Mouse (Mus musculus): ENCODE results near the gene Syne2. TPM values are rescaled to one million over a fixed set of nuclear protein-coding genes. Genes with fewer than 3 reads are reported as not detected.
A peak's percentile ranks its signal among the peaks of the same experiment; 100 is the strongest.

The Syne2 gene
- polyA plus RNA-seq, 1 experiment from 2014 or later = 137 TPM

- Histone ChIP-seq H3K9ac (peak overlapping the region; percentile 96), H3K4me3 (peak overlapping the region; percentile 91), H3K36me3 (ENCODE audit: poor library complexity, severe bottlenecking) (no peaks in the 10 kb centered on the region), H3K9me3 (replicated peaks) (no peaks in the 10 kb centered on the region), H3K4me1 (peaks cover 39% of the 10 kb centered on the region), H3K27ac (no peak overlapping the region), H3K4me2 (peak overlapping the region; percentile 69), H3K27me3 (no peaks in the 10 kb centered on the region)
- 10% methylated on average over 25 of the region's 25 CpGs for WGBS
- peak; percentile 6 for ATAC-seq
These were observed 715 bp upstream of the Syne2 start for GRCm38 (mm10) chr12:75816981-75817856.

DNA sequence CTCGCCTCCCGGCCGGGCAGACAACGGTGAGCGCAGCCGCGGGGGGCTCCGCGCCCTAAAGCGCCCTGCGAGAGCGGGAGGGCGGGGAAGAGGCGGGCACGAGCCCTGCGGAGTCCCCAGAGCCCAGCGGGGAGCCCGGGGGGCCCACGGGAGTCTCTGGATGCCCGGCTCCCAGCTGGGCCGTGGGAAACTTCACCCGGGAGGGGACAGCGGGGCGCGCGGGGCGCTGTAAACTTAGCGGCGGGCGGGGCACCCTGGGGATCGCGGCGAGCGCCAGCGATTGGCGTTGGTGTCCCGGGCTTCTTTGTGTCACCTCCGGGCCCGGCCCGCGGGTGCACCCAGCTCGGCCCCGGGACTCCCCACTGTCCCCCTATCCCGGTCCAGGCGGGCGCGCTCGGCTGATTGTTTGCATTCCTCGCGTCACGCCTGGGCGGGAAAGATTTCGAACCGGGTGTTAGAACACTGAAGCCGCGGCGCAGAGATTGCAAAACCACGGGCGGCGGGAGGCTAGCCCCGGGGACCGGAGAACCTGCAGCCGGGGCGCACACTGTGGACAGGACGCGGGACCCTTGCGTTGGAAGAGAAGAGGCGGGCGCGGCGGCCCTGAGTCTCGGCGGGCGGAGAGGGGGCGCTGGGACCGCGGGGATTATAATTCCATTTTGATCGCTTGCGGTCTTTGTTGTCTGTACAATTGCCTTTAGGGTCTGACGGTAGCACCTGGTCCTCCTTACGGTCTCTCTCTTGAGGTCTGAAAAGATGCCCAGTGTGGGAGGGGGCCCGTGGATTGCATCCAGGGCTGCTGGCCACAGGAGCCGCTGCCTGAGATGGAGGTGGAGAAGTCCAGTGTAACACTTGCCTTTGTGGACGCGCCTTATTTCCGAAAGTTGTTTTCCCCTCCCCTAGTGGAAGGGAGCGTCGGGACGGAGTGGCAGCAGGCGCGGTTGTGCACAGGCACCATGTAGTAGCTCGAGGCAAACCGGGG is 810 bp downstream of the Syne2 start:
- Histone ChIP-seq H3K27me3 (no peaks in the 10 kb centered on the region), H3K9ac (peak overlapping the region; percentile 96), H3K4me1 (peaks cover 41% of the 10 kb centered on the region), H3K4me2 (peak overlapping the region; percentile 69), H3K9me3 (replicated peaks) (no peaks in the 10 kb centered on the region), H3K4me3 (peak overlapping the region; percentile 91), H3K27ac (peak overlapping the region; percentile 86), H3K36me3 (ENCODE audit: poor library complexity, severe bottlenecking) (no peaks in the 10 kb centered on the region; the same call in 1 of the 2 replicates)
- under 1% methylated on average over 80 of the region's 93 CpGs for WGBS
- ATAC-seq = peak; percentile 82

GRCm38 (mm10) chr12:75819481-75819880 is 1.5 kb downstream of the Syne2 start:
- Histone ChIP-seq H3K4me2 (peak overlapping the region; percentile 69), H3K9ac (peak overlapping the region; percentile 96), H3K9me3 (replicated peaks) (no peaks in the 10 kb centered on the region), H3K4me3 (peak overlapping the region; percentile 91), H3K27me3 (no peaks in the 10 kb centered on the region), H3K36me3 (ENCODE audit: poor library complexity, severe bottlenecking) (no peaks in the 10 kb centered on the region; the same call in 1 of the 2 replicates), H3K4me1 (peaks cover 41% of the 10 kb centered on the region), H3K27ac (peak overlapping the region; percentile 86)
- ATAC-seq = no peak
- 5% methylated on average over 11 of the region's 11 CpGs for WGBS

- ATAC-seq = no peak
- H3K27ac ChIP-seq = no peak overlapping the region
- H3K27me3 ChIP-seq = no peaks in the 10 kb centered on the region
- no peaks in the 10 kb centered on the region for H3K9me3 ChIP-seq (replicated peaks)
- no peaks in the 10 kb centered on the region; the same call in 1 of the 2 replicates for H3K36me3 ChIP-seq (ENCODE audit: poor library complexity, severe bottlenecking)
- 69% methylated on average over 7 of the region's 7 CpGs for whole genome bisulfite sequencing
- H3K4me1 ChIP-seq = peaks cover 41% of the 10 kb centered on the region
- peak overlapping the region; percentile 69 for H3K4me2 ChIP-seq
- peak overlapping the region; percentile 96; the same call in 1 of the 2 replicates for H3K9ac ChIP-seq
- H3K4me3 ChIP-seq = peak overlapping the region; percentile 91
These were observed 2.3 kb downstream of the Syne2 start for GRCm38 (mm10) chr12:75820216-75820615.

GRCm38 (mm10) chr12:75822122-75822521 is 4.2 kb downstream of the Syne2 start:
- Histone ChIP-seq H3K9ac (no peak overlapping the region), H3K36me3 (ENCODE audit: poor library complexity, severe bottlenecking) (no peaks in the 10 kb centered on the region; the same call in 1 of the 2 replicates), H3K4me1 (peaks cover 44% of the 10 kb centered on the region), H3K4me2 (no peak overlapping the region), H3K9me3 (replicated peaks) (no peaks in the 10 kb centered on the region), H3K4me3 (no peak overlapping the region), H3K27ac (no peak overlapping the region), H3K27me3 (no peaks in the 10 kb centered on the region)
- ATAC-seq = no peak
- WGBS = 68% methylated on average over 6 of the region's 6 CpGs

GRCm38 (mm10) chr12:75823475-75823874 is 5.5 kb downstream of the Syne2 start:
- Histone ChIP-seq H3K4me1 (peaks cover 41% of the 10 kb centered on the region), H3K4me2 (no peak overlapping the region), H3K36me3 (ENCODE audit: poor library complexity, severe bottlenecking) (no peaks in the 10 kb centered on the region; the same call in 1 of the 2 replicates), H3K9me3 (replicated peaks) (no peaks in the 10 kb centered on the region), H3K9ac (no peak overlapping the region), H3K4me3 (no peak overlapping the region), H3K27me3 (no peaks in the 10 kb centered on the region), H3K27ac (no peak overlapping the region)
- ATAC-seq = no peak
- WGBS = 97% methylated on average over 6 of the region's 6 CpGs

DNA sequence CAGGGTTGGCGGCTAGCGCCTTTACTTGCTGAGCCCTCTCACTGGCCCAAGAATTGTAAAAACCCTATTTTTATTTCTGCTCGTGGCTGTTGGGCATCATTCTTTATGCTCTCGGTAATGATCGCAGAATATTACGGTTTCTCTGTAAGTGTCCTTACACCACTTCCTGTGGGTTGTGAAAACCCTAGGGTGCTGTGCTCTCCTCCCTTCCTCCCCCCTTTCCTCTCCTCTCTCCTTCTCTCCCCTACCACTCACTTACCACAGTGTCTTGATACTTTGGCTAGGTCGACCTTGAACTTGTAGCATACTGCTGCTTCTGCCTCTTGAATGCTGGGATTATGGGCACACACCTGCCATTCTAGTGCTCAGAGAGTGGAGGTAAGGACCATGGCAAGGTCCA is 7.5 kb downstream of the Syne2 start:
- Histone ChIP-seq H3K4me2 (no peak overlapping the region), H3K27ac (no peak overlapping the region), H3K9ac (no peak overlapping the region), H3K36me3 (ENCODE audit: poor library complexity, severe bottlenecking) (peaks cover 2% of the 10 kb centered on the region; the same call in 1 of the 2 replicates), H3K4me1 (peaks cover 30% of the 10 kb centered on the region), H3K9me3 (replicated peaks) (no peaks in the 10 kb centered on the region), H3K4me3 (no peak overlapping the region), H3K27me3 (no peaks in the 10 kb centered on the region)
- WGBS = 92% methylated on average over 7 of the region's 7 CpGs
- no peak for ATAC-seq

DNA sequence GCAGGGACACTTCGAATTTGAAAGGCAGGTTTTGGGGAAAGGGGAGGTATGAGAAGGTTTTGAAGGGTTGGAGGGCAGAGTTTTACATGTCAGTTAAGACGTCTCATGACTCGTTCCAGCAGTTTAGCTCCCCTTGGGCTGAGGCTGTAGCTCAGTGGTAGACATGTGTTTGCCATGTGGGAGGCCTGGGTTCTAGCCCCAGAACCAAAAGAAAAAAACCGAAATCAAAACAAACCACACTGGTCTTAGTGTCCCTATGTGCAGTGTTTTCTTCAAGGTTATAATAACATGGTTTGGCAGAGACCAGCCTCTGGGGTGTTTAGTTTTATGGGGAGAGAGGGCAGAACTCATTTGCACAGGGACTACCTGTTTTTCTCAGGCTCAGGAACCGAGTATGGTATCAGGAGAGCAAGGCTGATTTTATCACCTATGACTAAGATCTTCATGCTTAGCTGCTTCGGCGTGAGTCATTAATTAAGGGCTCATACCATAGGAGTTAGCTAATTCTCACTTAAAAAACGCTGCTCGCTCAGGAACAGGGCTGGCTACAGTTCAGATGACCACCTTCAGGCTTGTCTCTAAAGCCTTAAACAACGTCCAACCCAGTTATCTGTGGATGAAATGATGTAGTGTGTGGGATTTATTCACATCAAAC is 8.9 kb downstream of the Syne2 start:
- Histone ChIP-seq H3K9me3 (replicated peaks) (no peaks in the 10 kb centered on the region), H3K36me3 (ENCODE audit: poor library complexity, severe bottlenecking) (peaks cover 6% of the 10 kb centered on the region; the same call in 1 of the 2 replicates), H3K4me1 (peaks cover 17% of the 10 kb centered on the region), H3K9ac (no peak overlapping the region), H3K4me2 (no peak overlapping the region), H3K27ac (no peak overlapping the region), H3K4me3 (no peak overlapping the region), H3K27me3 (no peaks in the 10 kb centered on the region)
- 70% methylated on average over 10 of the region's 10 CpGs for WGBS
- no peak for ATAC-seq

GRCm38 (mm10) chr12:75827751-75828150 is 9.8 kb downstream of the Syne2 start:
- no peak overlapping the region for H3K27ac ChIP-seq
- WGBS = 87% methylated on average over 15 of the region's 15 CpGs
- no peak overlapping the region for H3K4me3 ChIP-seq
- H3K9me3 ChIP-seq (replicated peaks) = no peaks in the 10 kb centered on the region
- no peak overlapping the region for H3K9ac ChIP-seq
- peaks cover 12% of the 10 kb centered on the region for H3K4me1 ChIP-seq
- no peak for ATAC-seq
- peaks cover 6% of the 10 kb centered on the region; the same call in 1 of the 2 replicates for H3K36me3 ChIP-seq (ENCODE audit: poor library complexity, severe bottlenecking)
- no peak overlapping the region for H3K4me2 ChIP-seq
- H3K27me3 ChIP-seq = no peaks in the 10 kb centered on the region

DNA sequence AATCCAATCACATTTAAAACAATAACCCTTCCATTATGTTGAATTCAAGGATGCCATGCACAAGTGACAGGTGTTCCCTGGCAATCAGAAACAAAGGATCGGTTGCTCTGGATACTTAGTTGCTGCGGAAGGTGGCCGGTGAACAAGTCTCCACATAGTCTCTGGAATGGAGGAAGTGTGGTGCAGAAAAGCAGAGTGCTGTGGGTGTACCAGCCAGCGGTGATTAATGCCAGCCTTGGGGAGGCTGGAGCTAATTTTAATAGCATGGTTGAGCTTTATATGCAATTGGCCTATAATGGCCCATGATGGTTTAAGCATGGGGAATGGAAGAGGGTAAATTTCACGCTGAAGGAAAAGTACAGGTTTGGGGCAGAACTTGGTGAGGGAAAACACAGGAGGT is 11.7 kb downstream of the Syne2 start:
- WGBS = 84% methylated on average over 5 of the region's 5 CpGs
- ATAC-seq = no peak
- H3K27ac ChIP-seq = no peak overlapping the region
- no peaks in the 10 kb centered on the region for H3K27me3 ChIP-seq
- peaks cover 24% of the 10 kb centered on the region for H3K4me1 ChIP-seq
- H3K9me3 ChIP-seq (replicated peaks) = no peaks in the 10 kb centered on the region
- H3K4me3 ChIP-seq = no peak overlapping the region
- H3K36me3 ChIP-seq (ENCODE audit: poor library complexity, severe bottlenecking) = peaks cover 6% of the 10 kb centered on the region; the same call in 1 of the 2 replicates
- no peak overlapping the region for H3K4me2 ChIP-seq
- no peak overlapping the region for H3K9ac ChIP-seq

- WGBS = 84% methylated on average over 12 of the region's 12 CpGs
- Histone ChIP-seq H3K4me2 (no peak overlapping the region), H3K27me3 (no peaks in the 10 kb centered on the region), H3K9ac (no peak overlapping the region), H3K36me3 (ENCODE audit: poor library complexity, severe bottlenecking) (peaks cover 6% of the 10 kb centered on the region; the same call in 1 of the 2 replicates), H3K27ac (no peak overlapping the region; the same call in 1 of the 2 replicates), H3K9me3 (replicated peaks) (no peaks in the 10 kb centered on the region), H3K4me3 (no peak overlapping the region), H3K4me1 (peaks cover 42% of the 10 kb centered on the region)
- no peak for ATAC-seq
These were observed 15.4 kb downstream of the Syne2 start for GRCm38 (mm10) chr12:75833149-75833959.

Data from forebrain, embryonic 13.5 days (tissue).